Mouse (Mus musculus): ENCODE results near the gene Topaz1. TPM values are rescaled to one million over a fixed set of nuclear protein-coding genes. Genes with fewer than 3 reads are reported as not detected.
"Not testable (repeated sequence)": the region's sequence is repeated elsewhere in the genome, so short reads cannot be mapped to it uniquely, and the experiment has no call there.

The Topaz1 gene
- polyA plus RNA-seq, 1 experiment from 2014 or later: not detected

GRCm38 (mm10) chr9:122815239-122815851 lies 68.2 kb downstream of the Topaz1 start:
- H3K9me3 ChIP-seq: no peaks in the 10 kb centered on the region
- no peak for ATAC-seq (ENCODE audit: low FRiP score)
- whole genome bisulfite sequencing: 92% methylated on average over 4 of the region's 4 CpGs
- no peak overlapping the region for H3K27ac ChIP-seq
- H3K36me3 ChIP-seq (replicated peaks): peaks cover 6% of the 10 kb centered on the region; the same call in 1 of the 2 replicates
- H3K27me3 ChIP-seq: no peaks in the 10 kb centered on the region
- no peak overlapping the region for H3K4me2 ChIP-seq
- H3K4me1 ChIP-seq: no peaks in the 10 kb centered on the region
- H3K9ac ChIP-seq: no peak overlapping the region
- H3K4me3 ChIP-seq (replicated peaks): no peak overlapping the region

- ATAC-seq (ENCODE audit: low FRiP score): no peak
- Histone ChIP-seq H3K27ac (no peak overlapping the region), H3K4me1 (no peaks in the 10 kb centered on the region), H3K9me3 (no peaks in the 10 kb centered on the region), H3K4me3 (replicated peaks) (no peak overlapping the region), H3K27me3 (no peaks in the 10 kb centered on the region), H3K4me2 (no peak overlapping the region), H3K9ac (no peak overlapping the region), H3K36me3 (replicated peaks) (peaks cover 43% of the 10 kb centered on the region)
- 84% methylated on average over 5 of the region's 5 CpGs for WGBS
Measured at GRCm38 (mm10) chr9:122823374-122824017, 76.3 kb downstream of the Topaz1 start.

GRCm38 (mm10) chr9:122826743-122827142 lies 79.6 kb downstream of the Topaz1 start:
- 96% methylated on average over 4 of the region's 4 CpGs for WGBS
- Histone ChIP-seq H3K9ac (no peak overlapping the region), H3K9me3 (no peaks in the 10 kb centered on the region), H3K36me3 (replicated peaks) (peaks cover 46% of the 10 kb centered on the region), H3K27ac (no peak overlapping the region), H3K4me3 (replicated peaks) (no peak overlapping the region), H3K4me2 (no peak overlapping the region), H3K27me3 (no peaks in the 10 kb centered on the region), H3K4me1 (no peaks in the 10 kb centered on the region)
- ATAC-seq (ENCODE audit: low FRiP score): no peak

- ATAC-seq (ENCODE audit: low FRiP score): no peak
- Histone ChIP-seq H3K9ac (no peak overlapping the region), H3K36me3 (replicated peaks) (peaks cover 43% of the 10 kb centered on the region), H3K27ac (no peak overlapping the region), H3K9me3 (no peaks in the 10 kb centered on the region), H3K4me2 (no peak overlapping the region), H3K4me3 (replicated peaks) (no peak overlapping the region), H3K4me1 (no peaks in the 10 kb centered on the region), H3K27me3 (no peaks in the 10 kb centered on the region)
- 83% methylated on average over 4 of the region's 4 CpGs for WGBS
Measured at GRCm38 (mm10) chr9:122829826-122830380, 82.8 kb downstream of the Topaz1 start.

GRCm38 (mm10) chr9:122836126-122836525 lies 89.0 kb downstream of the Topaz1 start:
- no peak overlapping the region for H3K9ac ChIP-seq
- 74% methylated on average over 9 of the region's 9 CpGs for WGBS
- no peaks in the 10 kb centered on the region for H3K9me3 ChIP-seq
- peaks cover 17% of the 10 kb centered on the region; the same call in 1 of the 2 replicates for H3K4me1 ChIP-seq
- ATAC-seq (ENCODE audit: low FRiP score): no peak
- H3K4me2 ChIP-seq: no peak overlapping the region
- peak overlapping the region; percentile 72 for H3K27ac ChIP-seq
- no peak overlapping the region for H3K4me3 ChIP-seq (replicated peaks)
- no peaks in the 10 kb centered on the region for H3K27me3 ChIP-seq
- H3K36me3 ChIP-seq (replicated peaks): 0 out of 2 replicates have a peak, but pooled peaks cover 6% of the 10 kb centered on the region

- WGBS: 51% methylated on average over 6 of the region's 6 CpGs
- H3K4me3 ChIP-seq (replicated peaks): no peak overlapping the region
- H3K27me3 ChIP-seq: no peaks in the 10 kb centered on the region
- no peak overlapping the region for H3K4me2 ChIP-seq
- H3K9ac ChIP-seq: no peak overlapping the region
- peak overlapping the region; percentile 72 for H3K27ac ChIP-seq
- peaks cover 17% of the 10 kb centered on the region; the same call in 1 of the 2 replicates for H3K4me1 ChIP-seq
- H3K36me3 ChIP-seq (replicated peaks): 0 out of 2 replicates have a peak, but pooled peaks cover 6% of the 10 kb centered on the region
- ATAC-seq (ENCODE audit: low FRiP score): peak; percentile 79; the same call in 1 of the 2 replicates
- H3K9me3 ChIP-seq: no peaks in the 10 kb centered on the region
Measured at GRCm38 (mm10) chr9:122836790-122837189, 89.6 kb downstream of the Topaz1 start.

GRCm38 (mm10) chr9:122837216-122837615 lies 90.1 kb downstream of the Topaz1 start:
- ATAC-seq (ENCODE audit: low FRiP score): no peak; the same call in 1 of the 2 replicates
- H3K9me3 ChIP-seq: no peaks in the 10 kb centered on the region
- 0 out of 2 replicates have a peak, but pooled peaks cover 6% of the 10 kb centered on the region for H3K36me3 ChIP-seq (replicated peaks)
- 86% methylated on average over 4 of the region's 4 CpGs for WGBS
- H3K27me3 ChIP-seq: no peaks in the 10 kb centered on the region
- peak overlapping the region; percentile 72 for H3K27ac ChIP-seq
- H3K4me3 ChIP-seq (replicated peaks): no peak overlapping the region
- H3K4me2 ChIP-seq: no peak overlapping the region
- no peak overlapping the region for H3K9ac ChIP-seq
- peaks cover 17% of the 10 kb centered on the region; the same call in 1 of the 2 replicates for H3K4me1 ChIP-seq

GRCm38 (mm10) chr9:122837680-122838079 lies 90.5 kb downstream of the Topaz1 start:
- Histone ChIP-seq H3K9ac (no peak overlapping the region; the same call in 1 of the 2 replicates), H3K27me3 (no peaks in the 10 kb centered on the region), H3K4me3 (replicated peaks) (no peak overlapping the region), H3K36me3 (replicated peaks) (0 out of 2 replicates have a peak, but pooled peaks cover 6% of the 10 kb centered on the region), H3K9me3 (no peaks in the 10 kb centered on the region), H3K27ac (no peak overlapping the region), H3K4me2 (0 out of 2 replicates have a peak overlapping the region, but pooled peaks have one; percentile 6), H3K4me1 (peaks cover 17% of the 10 kb centered on the region; the same call in 1 of the 2 replicates)
- no peak for ATAC-seq (ENCODE audit: low FRiP score)
- 27% methylated on average over 16 of the region's 16 CpGs for WGBS

- no peak within 1 kb of the TSS for H3K9ac ChIP-seq
- H3K36me3 ChIP-seq (replicated peaks): peaks cover 6% of the 10 kb centered on the region; the same call in 1 of the 2 replicates
- ATAC-seq (ENCODE audit: low FRiP score): no peak
- H3K4me1 ChIP-seq: no peaks in the 10 kb centered on the region
- H3K9me3 ChIP-seq: no peaks in the 10 kb centered on the region
- H3K27me3 ChIP-seq: no peaks in the 10 kb centered on the region
- 86% methylated on average over 3 of the region's 3 CpGs for WGBS
- H3K27ac ChIP-seq: no peak within 1 kb of the TSS
- no peak within 1 kb of the TSS for H3K4me3 ChIP-seq (replicated peaks)
- H3K4me2 ChIP-seq: no peak within 1 kb of the TSS
Measured at GRCm38 (mm10) chr9:122843760-122844159, 96.6 kb downstream of the Topaz1 start, which contains the start of gene Gm35549. Gm35549 (minus strand) TSS chr9:122844035.

GRCm38 (mm10) chr9:122845621-122846020 lies 98.5 kb downstream of the Topaz1 start:
- Histone ChIP-seq H3K4me1 (no peaks in the 10 kb centered on the region), H3K27ac (no peak overlapping the region), H3K9me3 (no peaks in the 10 kb centered on the region), H3K4me3 (replicated peaks) (no peak overlapping the region), H3K4me2 (no peak overlapping the region), H3K27me3 (no peaks in the 10 kb centered on the region), H3K36me3 (replicated peaks) (peaks cover 23% of the 10 kb centered on the region), H3K9ac (no peak overlapping the region)
- ATAC-seq (ENCODE audit: low FRiP score): no peak
- 89% methylated on average over 3 of the region's 3 CpGs for WGBS

GRCm38 (mm10) chr9:122846156-122846555 lies 99.0 kb downstream of the Topaz1 start:
- H3K27ac ChIP-seq: no peak overlapping the region
- H3K4me2 ChIP-seq: no peak overlapping the region
- no peaks in the 10 kb centered on the region for H3K4me1 ChIP-seq
- H3K9me3 ChIP-seq: no peaks in the 10 kb centered on the region
- no peak overlapping the region for H3K9ac ChIP-seq
- H3K4me3 ChIP-seq (replicated peaks): no peak overlapping the region
- peaks cover 28% of the 10 kb centered on the region for H3K36me3 ChIP-seq (replicated peaks)
- ATAC-seq (ENCODE audit: low FRiP score): no peak
- H3K27me3 ChIP-seq: no peaks in the 10 kb centered on the region

GRCm38 (mm10) chr9:122847811-122848311 lies 100.7 kb downstream of the Topaz1 start:
- H3K4me1 ChIP-seq; H3K4me2 ChIP-seq; H3K27me3 ChIP-seq; H3K9ac ChIP-seq; ATAC-seq (ENCODE audit: low FRiP score); H3K9me3 ChIP-seq; H3K27ac ChIP-seq; H3K4me3 ChIP-seq (replicated peaks): not testable (repeated sequence)
- 94% methylated on average over 7 of the region's 8 CpGs for WGBS
- peaks cover 45% of the 10 kb centered on the region for H3K36me3 ChIP-seq (replicated peaks)

Data from forebrain, embryonic 12.5 days (tissue).